Mouse (Mus musculus) heart, embryonic 14.5 days (tissue): ENCODE measurements around the gene Pon2. TPM values are rescaled to one million over a fixed set of nuclear protein-coding genes. Genes with fewer than 3 reads are reported as not detected.
"Not testable (repeated sequence)": the region's sequence is repeated elsewhere in the genome, so short reads cannot be mapped to it uniquely, and the experiment has no call there.

Source experiments
- ATAC-seq: fragments of 200-750 bp; cut with Nextera tagmentation; 2 replicates; pipeline ENCODE4 v1.8.0; 2017; ENCODE audit warnings: low read depth, moderate TSS enrichment; ENCODE audit not compliant: insufficient number of reproducible peaks, insufficient read depth, low FRiP score
- H3K27ac ChIP-seq, 2 experiments: fragments of 200-500 bp in 1 of 2; fragments of 300-500 bp in 1 of 2; sonication (generic) in 1 of 2; replicated peaks in 1 of 2; 2 replicates each; pipeline ENCODE4 v1.5.1; 2012 to 2014; ENCODE audit warnings: low read depth in 2 of 2, low read length in 2 of 2, control low read depth in 1 of 2, mild to moderate bottlenecking in 1 of 2, mixed read lengths in 1 of 2; ENCODE audit not compliant: control insufficient read depth in 1 of 2, insufficient read depth in 1 of 2
- H3K27me3 ChIP-seq: fragments of 300-500 bp; sonication (generic); 2 replicates; pipeline ENCODE4 v1.6.1; 2014; ENCODE audit warnings: mild to moderate bottlenecking, low read length, control low read depth; ENCODE audit not compliant: control insufficient read depth, insufficient read depth
- H3K36me3 ChIP-seq: fragments of 300-500 bp; sonication (generic); 2 replicates; pipeline ENCODE4 v1.6.1; 2014; ENCODE audit warnings: mild to moderate bottlenecking, control low read depth, low read length, mixed read lengths; ENCODE audit not compliant: control insufficient read depth, insufficient read depth
- H3K4me1 ChIP-seq, 2 experiments: fragments of 200-500 bp in 1 of 2; fragments of 300-500 bp in 1 of 2; sonication (generic) in 1 of 2; 2 replicates each; pipeline ENCODE4 v1.6.1; 2012 to 2014; ENCODE audit warnings: low read length in 2 of 2, control low read depth in 1 of 2, mixed read lengths in 1 of 2; ENCODE audit not compliant: control insufficient read depth in 2 of 2, insufficient read depth in 2 of 2
- H3K4me2 ChIP-seq: fragments of 300-500 bp; sonication (generic); 2 replicates; pipeline ENCODE4 v1.6.1; 2014; ENCODE audit warnings: mild to moderate bottlenecking, low read length
- H3K4me3 ChIP-seq, 2 experiments: fragments of 200-500 bp in 1 of 2; fragments of 300-500 bp in 1 of 2; sonication (generic) in 1 of 2; 2 replicates each; pipeline ENCODE4 v1.5.1; 2012 to 2014; ENCODE audit warnings: low read length in 2 of 2, mild to moderate bottlenecking in 2 of 2, control low read depth in 1 of 2, low read depth in 1 of 2, moderate library complexity in 1 of 2; ENCODE audit not compliant: control insufficient read depth in 1 of 2, insufficient read depth in 1 of 2
- H3K9ac ChIP-seq: fragments of 300-500 bp; sonication (generic); 2 replicates; pipeline ENCODE4 v1.6.1; 2014; ENCODE audit warnings: mild to moderate bottlenecking, low read length
- H3K9me3 ChIP-seq: fragments of 300-500 bp; sonication (generic); 2 replicates; pipeline ENCODE4 v1.6.1; 2016; ENCODE audit warnings: low read length, control low read depth; ENCODE audit not compliant: control insufficient read depth
- WGBS: fragments of 180-500 bp; shearing (Covaris S2); extraction: QIAGEN DNeasy Blood & Tissue Kit; methylation state at CpG from one replicate; pipeline ENCODE4 v1.1.7; 2014; 5-methylcytosine and 5-hydroxymethylcytosine counted together
- polyA plus RNA-seq: library from polyadenylated mRNA; unstranded; fragments of >200 nt; fragmentation: Nextera tagmentation; extraction: Ambion mirVana; gene quantifications from 2 replicates; pipeline ENCODE4 v1.2.1, GENCODE M21; 2014

Gene Pon2
- polyA plus RNA-seq, 1 experiment from 2014 or later = 49.1 TPM

DNA sequence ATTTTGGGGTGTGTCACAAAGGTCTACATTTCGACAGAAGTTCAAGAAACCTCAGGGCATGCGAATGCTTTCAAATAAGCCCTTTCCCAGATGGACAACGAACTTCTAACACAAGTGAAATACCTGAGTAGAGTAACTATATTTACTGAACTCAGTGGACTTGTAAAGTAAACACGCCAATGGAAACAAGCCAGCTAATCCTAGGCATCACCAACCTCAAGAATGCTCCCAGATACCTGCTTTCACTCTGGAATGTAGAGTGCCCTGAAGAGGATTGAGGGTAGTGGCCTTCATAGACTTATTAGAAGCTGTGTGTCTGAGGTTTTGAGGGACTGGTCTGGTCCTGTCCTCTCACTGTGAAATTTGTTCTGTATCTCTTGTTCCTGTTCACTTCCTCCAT lies 60.7 kb downstream of the Pon2 start:
- Histone ChIP-seq H3K27ac (no peak overlapping the region), H3K27me3 (no peaks in the 10 kb centered on the region), H3K4me1 (no peaks in the 10 kb centered on the region), H3K4me2 (no peak overlapping the region), H3K9me3 (no peaks in the 10 kb centered on the region), H3K36me3 (peaks cover 38% of the 10 kb centered on the region), H3K9ac (no peak overlapping the region), H3K4me3 (no peak overlapping the region)
- no peak for ATAC-seq
- 89% methylated on average over 4 of the region's 4 CpGs for WGBS

DNA sequence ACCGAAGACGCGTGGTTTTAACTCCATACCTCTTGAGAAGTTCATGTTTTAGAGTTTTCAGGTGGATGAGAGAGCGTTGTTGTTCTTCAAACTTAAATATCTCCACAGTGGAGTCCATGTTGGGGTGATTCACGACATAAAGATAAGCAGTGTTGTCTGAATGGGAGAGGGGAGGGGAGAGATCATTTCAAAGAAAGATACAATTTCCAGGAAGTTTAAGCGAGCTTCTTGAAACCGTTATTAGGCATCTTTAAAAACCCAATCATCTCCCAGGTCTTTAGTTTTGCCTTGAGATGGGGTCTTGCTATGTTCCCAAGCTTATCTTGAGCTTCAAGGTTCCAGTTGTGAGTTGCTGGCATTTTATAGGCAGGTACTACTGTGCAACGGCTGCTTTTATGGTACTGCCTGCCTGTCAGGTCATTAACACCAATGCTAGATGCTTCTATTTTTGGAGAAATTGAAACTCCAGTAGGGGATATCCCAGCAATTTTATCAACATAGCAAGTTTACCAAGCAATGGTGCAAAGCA lies 61.3 kb downstream of the Pon2 start:
- ATAC-seq = no peak

DNA sequence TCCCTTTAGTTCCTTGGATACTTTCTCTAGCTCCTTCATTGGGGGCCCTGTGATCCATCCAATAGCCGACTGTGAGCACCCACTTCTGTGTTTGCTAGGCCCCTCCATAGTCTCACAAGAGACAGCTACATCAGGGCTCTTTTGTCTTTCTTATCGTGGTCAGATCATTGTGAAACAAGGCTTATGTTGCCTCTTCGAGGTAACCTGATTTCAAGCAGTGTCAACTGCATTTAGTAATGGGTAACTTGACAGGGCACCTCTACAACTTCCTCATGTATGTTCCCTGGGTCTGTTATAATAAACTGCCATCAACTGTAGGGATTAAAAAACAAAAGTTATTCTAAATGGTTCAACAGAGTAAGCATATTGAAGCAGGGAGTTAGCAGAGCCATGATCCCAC lies 63.7 kb downstream of the Pon2 start:
- WGBS = 79% methylated on average over 3 of the region's 3 CpGs
- no peak for ATAC-seq
- no peak overlapping the region for H3K9ac ChIP-seq

More for the DNA sequence above, 61.3 kb downstream of the Pon2 start:
- H3K36me3 ChIP-seq = peaks cover 34% of the 10 kb centered on the region
- no peaks in the 10 kb centered on the region for H3K9me3 ChIP-seq
- no peaks in the 10 kb centered on the region for H3K27me3 ChIP-seq
- H3K9ac ChIP-seq = no peak overlapping the region
- H3K4me1 ChIP-seq = no peaks in the 10 kb centered on the region
- 89% methylated on average over 8 of the region's 8 CpGs for WGBS
- no peak overlapping the region for H3K4me3 ChIP-seq
- H3K4me2 ChIP-seq = no peak overlapping the region
- H3K27ac ChIP-seq = no peak overlapping the region

DNA sequence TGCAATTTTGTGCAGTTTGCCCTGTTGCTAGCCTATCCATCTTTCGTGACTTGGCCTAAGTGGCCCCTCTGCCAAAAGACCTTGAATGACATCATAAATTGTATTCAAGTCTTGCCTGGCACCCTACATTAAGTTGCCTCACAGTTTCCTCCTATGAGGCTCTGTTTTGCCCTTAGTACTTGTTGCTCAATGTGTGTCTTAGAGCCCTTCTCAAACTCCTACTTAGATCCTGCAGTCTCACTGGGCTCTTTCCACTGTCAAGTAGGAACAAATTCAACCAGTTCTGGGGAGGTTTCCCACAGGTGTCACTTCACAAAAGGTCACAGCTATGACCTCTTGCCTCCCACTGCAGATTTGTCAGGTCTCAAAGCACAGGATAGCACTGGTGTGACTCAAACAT lies 64.4 kb downstream of the Pon2 start:
- Histone ChIP-seq H3K27ac (no peak overlapping the region), H3K4me2 (no peak overlapping the region), H3K9ac (no peak overlapping the region), H3K36me3 (peaks cover 32% of the 10 kb centered on the region), H3K4me1 (no peaks in the 10 kb centered on the region), H3K9me3 (no peaks in the 10 kb centered on the region), H3K4me3 (no peak overlapping the region), H3K27me3 (no peaks in the 10 kb centered on the region)
- 92% methylated on average over 1 of the region's 1 CpGs for WGBS
- no peak for ATAC-seq

More for the DNA sequence above, 63.7 kb downstream of the Pon2 start:
- Histone ChIP-seq H3K4me1 (no peaks in the 10 kb centered on the region), H3K4me2 (no peak overlapping the region), H3K27me3 (no peaks in the 10 kb centered on the region), H3K36me3 (peaks cover 39% of the 10 kb centered on the region), H3K9me3 (no peaks in the 10 kb centered on the region), H3K4me3 (no peak overlapping the region), H3K27ac (no peak overlapping the region)

DNA sequence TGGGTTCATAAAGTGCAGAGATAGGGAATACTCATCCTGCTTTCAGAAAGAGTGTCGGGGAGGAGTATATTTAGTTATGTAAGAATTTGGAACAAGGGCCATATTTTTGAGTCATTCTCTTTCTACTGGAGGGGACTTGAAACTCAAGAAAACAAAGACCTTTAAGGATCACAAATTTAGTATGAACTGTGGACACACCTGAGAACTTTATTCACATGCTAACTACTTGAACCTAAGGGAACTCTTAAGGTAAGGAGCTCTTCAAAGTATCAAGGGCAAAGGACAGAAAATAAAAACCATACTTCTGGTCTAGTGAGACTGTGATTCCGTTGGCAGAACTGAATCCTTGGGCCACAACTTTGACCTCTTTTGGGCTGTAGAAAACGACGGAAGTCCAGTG lies 66.2 kb downstream of the Pon2 start:
- no peak overlapping the region for H3K4me3 ChIP-seq
- no peak overlapping the region for H3K4me2 ChIP-seq
- no peaks in the 10 kb centered on the region for H3K9me3 ChIP-seq
- H3K4me1 ChIP-seq = no peaks in the 10 kb centered on the region
- H3K9ac ChIP-seq = no peak overlapping the region
- no peak overlapping the region for H3K27ac ChIP-seq
- H3K27me3 ChIP-seq = no peaks in the 10 kb centered on the region
- 88% methylated on average over 4 of the region's 4 CpGs for WGBS
- peaks cover 27% of the 10 kb centered on the region for H3K36me3 ChIP-seq
- no peak for ATAC-seq

DNA sequence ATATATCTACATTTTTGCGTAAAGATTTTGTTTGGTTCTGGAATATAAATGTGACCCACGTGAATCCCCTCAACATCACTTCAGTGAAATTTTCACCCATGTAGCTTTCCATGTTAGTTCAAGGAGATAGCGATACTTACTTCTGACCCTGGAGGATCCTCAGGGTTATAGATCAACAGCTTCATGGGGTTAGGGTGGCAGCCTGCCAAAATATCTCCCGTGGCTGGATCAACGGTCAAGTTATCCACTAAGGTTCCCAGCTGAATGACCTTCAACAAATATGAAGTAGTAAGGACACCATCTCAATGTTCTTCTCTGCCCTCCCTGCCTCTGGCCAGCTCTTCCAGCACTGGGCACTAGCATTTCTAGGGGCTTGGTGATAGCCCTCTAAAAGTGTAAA lies 68.0 kb downstream of the Pon2 start:
- Histone ChIP-seq H3K36me3 (peaks cover 20% of the 10 kb centered on the region; the same call in 1 of the 2 replicates), H3K4me3 (no peak overlapping the region), H3K27me3 (no peaks in the 10 kb centered on the region), H3K9me3 (no peaks in the 10 kb centered on the region), H3K27ac (no peak overlapping the region), H3K9ac (no peak overlapping the region), H3K4me1 (no peaks in the 10 kb centered on the region), H3K4me2 (no peak overlapping the region)
- 73% methylated on average over 5 of the region's 5 CpGs for WGBS
- no peak for ATAC-seq

DNA sequence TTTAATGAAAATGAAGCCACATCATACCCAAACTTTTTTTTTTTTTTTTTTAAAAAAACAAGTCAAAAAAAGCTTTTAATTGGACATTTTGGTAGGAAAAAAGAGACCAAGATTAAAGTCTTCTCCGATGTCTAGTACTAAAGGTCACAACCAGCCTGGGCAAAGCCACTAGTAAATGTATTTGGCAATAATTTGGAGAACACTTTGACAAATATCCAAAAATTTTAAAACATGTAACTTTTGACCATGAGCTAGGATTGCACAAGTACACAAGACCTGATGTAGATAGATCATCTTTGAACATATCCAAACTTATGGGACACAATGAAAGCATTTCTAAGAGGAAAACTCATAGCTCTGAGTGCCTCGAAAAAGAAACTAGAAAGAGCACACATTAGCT lies 74.7 kb downstream of the Pon2 start:
- H3K4me2 ChIP-seq, H3K9me3 ChIP-seq, H3K27ac ChIP-seq, H3K4me1 ChIP-seq, H3K9ac ChIP-seq, H3K4me3 ChIP-seq, ATAC-seq, H3K27me3 ChIP-seq: not testable (repeated sequence)
- 92% methylated on average over 2 of the region's 2 CpGs for WGBS
- peaks cover 11% of the 10 kb centered on the region for H3K36me3 ChIP-seq

DNA sequence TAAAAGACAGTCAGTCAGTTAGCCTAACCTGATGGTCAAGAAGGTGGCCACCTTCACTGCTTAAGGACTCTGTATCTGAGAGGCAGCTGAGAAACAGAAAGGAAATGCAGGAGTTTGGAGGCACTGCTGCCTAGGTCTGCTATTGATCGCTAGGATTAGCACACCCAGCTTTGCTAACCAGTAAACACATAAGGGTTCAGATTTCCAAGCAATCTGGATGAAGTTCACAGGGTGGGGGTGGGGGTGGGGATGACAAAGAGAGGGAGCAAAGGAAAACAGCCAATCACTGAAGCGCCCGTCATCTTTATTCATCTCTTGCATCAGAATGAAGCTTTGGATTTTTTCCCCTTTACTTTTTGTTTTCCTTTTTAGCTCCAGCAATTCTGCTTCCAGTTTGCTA lies 76.2 kb downstream of the Pon2 start:
- no peak for ATAC-seq
- 79% methylated on average over 3 of the region's 3 CpGs for WGBS

More for the DNA sequence above, 76.2 kb downstream of the Pon2 start:
- no peaks in the 10 kb centered on the region for H3K27me3 ChIP-seq
- no peak overlapping the region for H3K27ac ChIP-seq
- H3K4me1 ChIP-seq = no peaks in the 10 kb centered on the region
- H3K4me2 ChIP-seq = no peak overlapping the region
- peaks cover 6% of the 10 kb centered on the region; the same call in 1 of the 2 replicates for H3K36me3 ChIP-seq
- no peak overlapping the region for H3K9ac ChIP-seq
- no peaks in the 10 kb centered on the region for H3K9me3 ChIP-seq
- H3K4me3 ChIP-seq = no peak overlapping the region
